Mouse (Mus musculus): ENCODE data around the gene Sec11a. TPM values are rescaled to one million over a fixed set of nuclear protein-coding genes. Genes with fewer than 3 reads are reported as not detected.
A peak's percentile ranks its signal among the peaks of the same experiment; 100 is the strongest.

Gene Sec11a
- polyA plus RNA-seq (2012; rRNA removed) = 61.4 and 64.4 TPM in 2 replicates

DNA sequence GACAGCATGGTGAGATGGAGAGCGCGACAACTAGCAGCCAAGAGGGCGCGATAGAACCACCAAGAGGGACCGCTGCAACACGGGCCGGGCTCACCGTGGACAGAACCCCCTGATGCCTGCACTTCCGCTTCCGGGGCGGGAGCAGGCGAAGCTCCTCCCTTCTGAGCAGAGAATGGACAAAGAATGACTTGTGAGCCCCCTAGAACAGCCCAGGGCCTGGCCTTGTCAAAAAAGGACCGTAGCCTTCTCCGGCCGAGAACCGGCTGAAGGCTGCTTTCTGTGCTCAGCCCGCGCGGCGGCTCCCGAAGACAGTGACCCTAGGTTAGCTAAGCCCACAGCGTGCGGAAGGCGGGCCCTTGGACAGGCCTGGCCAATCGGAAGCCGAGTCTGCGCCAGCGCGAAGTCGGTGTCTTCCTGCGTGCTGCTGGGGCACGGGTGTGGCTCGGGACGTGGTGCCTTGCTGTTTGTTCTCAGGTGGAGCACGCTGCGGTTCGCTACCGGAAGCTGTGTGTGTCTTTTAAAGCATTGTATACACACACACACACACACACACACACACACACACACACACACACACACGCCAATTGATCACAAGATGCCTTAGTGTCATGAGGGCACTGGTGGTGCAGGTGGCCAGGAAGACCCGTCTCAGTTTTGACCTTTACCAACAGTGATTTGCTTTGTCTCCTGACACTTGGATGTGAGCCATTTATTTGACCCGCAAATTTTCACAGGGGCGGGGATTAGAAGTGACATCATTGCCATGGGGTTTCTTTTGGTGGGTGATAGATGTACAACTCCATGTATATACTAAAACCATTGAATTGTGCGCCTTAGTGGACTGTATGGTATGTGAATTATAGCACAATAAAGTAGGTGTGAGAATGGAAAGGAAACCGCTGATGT, at the start of gene Sec11a:
Gene Sec11a (minus strand): TSS at position 336 of the 906 bp plus-strand sequence.
- peak; percentile 78; the same call in 1 of the 2 replicates for TF ChIP-seq POLR2A (IDR thresholded peaks at IDR 0.05; ENCODE audit: extremely low read depth, insufficient read depth, low read length)
- no peak for TF ChIP-seq CTCF (IDR thresholded peaks at IDR 0.05; ENCODE audit: extremely low read depth, insufficient read depth, low read length)
- H3K4me1 ChIP-seq (ENCODE audit: control insufficient read depth, insufficient read depth, low read length) = peaks cover 2% of the 10 kb centered on the region; the same call in 1 of the 2 replicates
- peak within 1 kb of the TSS; percentile 72 for H3K4me3 ChIP-seq (ENCODE audit: insufficient read depth, low read length)
- peak within 1 kb of the TSS; percentile 83 for H3K27ac ChIP-seq (ENCODE audit: insufficient read depth, low read length)

GRCm38 (mm10) chr7:80995266-80996146, 47.9 kb upstream of the Sec11a start:
- TF ChIP-seq CTCF (IDR thresholded peaks at IDR 0.05; ENCODE audit: extremely low read depth, insufficient read depth, low read length) (no peak), POLR2A (IDR thresholded peaks at IDR 0.05; ENCODE audit: extremely low read depth, insufficient read depth, low read length) (no peak)
- Histone ChIP-seq H3K4me3 (ENCODE audit: insufficient read depth, low read length) (no peak overlapping the region), H3K4me1 (ENCODE audit: control insufficient read depth, insufficient read depth, low read length) (peaks cover 4% of the 10 kb centered on the region; the same call in 1 of the 2 replicates), H3K27ac (ENCODE audit: insufficient read depth, low read length) (no peak overlapping the region)

- Histone ChIP-seq H3K4me1 (ENCODE audit: control insufficient read depth, insufficient read depth, low read length) (peaks cover 4% of the 10 kb centered on the region; the same call in 1 of the 2 replicates), H3K27ac (ENCODE audit: insufficient read depth, low read length) (no peak overlapping the region), H3K4me3 (ENCODE audit: insufficient read depth, low read length) (peak overlapping the region; percentile 95)
- TF ChIP-seq POLR2A (IDR thresholded peaks at IDR 0.05; ENCODE audit: extremely low read depth, insufficient read depth, low read length) (no peak), CTCF (IDR thresholded peaks at IDR 0.05; ENCODE audit: extremely low read depth, insufficient read depth, low read length) (no peak)
Observed at GRCm38 (mm10) chr7:80994663-80995005, 47.1 kb upstream of the Sec11a start.

DNA sequence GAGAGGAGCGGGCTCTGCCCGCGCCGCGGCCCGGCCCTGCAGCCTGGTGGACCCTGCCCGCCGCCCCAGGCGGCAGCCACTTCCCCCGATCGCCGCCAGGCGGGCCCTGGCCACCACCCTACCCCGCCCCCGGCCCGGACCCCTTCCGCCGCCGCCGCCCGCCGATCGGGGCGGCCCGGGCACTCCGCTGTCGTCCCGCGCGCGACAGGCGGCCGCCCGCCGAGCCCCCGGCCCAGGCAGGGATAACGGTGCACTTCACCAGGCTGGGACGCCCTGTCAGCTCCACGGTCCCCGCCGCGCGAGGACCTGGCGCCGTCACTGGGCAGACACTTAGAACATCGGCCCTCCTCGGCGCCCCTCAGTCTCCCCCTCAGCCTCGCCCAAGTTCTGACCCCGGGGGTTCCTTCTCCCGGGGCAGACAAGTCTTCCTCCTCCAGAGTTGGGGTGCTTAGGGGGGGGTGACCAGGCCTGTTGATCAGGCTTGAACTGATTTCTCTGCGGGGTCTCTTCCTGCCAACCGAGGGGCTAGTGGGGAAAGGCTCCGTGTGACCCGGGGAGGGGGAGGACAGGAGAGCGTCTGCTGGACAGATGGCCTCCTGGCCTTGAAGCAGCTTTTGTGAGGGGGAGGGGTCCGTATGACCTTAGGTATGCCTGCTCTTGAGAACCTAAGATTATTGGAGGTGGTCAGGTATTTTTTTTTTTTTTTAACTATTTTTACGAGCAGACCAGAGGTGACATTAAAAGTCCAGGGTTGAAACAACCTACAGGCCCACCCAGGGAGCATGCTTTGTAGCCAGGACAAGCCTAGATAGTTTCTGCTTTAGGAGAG, 46.5 kb upstream of the Sec11a start:
- Histone ChIP-seq H3K27ac (ENCODE audit: insufficient read depth, low read length) (peak overlapping the region; percentile 87), H3K4me3 (ENCODE audit: insufficient read depth, low read length) (peak overlapping the region; percentile 95), H3K4me1 (ENCODE audit: control insufficient read depth, insufficient read depth, low read length) (peaks cover 4% of the 10 kb centered on the region; the same call in 1 of the 2 replicates)
- no peak for TF ChIP-seq CTCF (IDR thresholded peaks at IDR 0.05; ENCODE audit: extremely low read depth, insufficient read depth, low read length)
- TF ChIP-seq POLR2A (IDR thresholded peaks at IDR 0.05; ENCODE audit: extremely low read depth, insufficient read depth, low read length) = no peak

DNA sequence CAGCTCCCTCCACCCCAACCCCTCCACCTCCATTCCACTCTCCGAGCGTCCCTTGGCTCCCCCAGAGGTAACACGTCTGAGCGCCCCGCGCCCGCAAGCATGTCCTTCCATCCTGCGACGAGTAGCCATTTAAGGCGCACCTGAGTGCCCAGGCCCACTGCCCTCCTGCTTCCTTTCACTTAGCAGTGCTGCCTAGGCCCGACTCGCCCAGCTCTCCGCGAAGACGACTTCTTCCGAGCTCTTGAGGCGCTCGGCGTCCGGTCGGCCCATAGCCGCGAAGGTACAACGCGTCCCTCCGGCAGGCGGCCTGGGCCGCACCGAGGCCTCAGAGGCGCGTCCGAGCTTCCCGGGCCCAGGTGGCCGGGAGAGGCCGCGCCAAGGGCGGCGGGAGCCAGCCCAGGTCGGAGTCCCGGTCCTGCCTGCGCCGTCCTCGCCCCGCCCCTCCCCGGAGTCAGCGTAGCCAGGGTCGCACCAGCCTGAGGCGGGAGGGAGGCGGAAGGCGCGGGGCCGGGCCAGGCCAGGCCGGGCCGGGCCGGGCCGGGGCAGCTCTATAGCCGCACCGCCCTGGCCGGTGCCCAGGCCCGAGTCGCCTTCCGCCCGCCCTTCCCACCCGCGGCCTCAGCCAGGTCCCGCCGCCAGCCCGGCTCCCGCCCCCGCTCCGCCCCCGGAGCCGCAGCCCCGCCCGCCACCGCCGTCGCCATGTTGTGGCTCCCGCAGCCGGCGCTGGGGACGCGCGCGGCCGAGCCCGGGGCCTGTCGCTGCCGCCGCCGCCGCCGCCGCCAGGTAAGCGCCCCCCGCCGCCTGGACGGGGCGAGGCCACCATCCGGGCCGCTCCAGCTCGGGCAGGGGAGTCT, 45.6 kb upstream of the Sec11a start, which contains the start of gene Zfp592:
Gene Zfp592 (plus strand): TSS at position 702 of the 854 bp plus-strand sequence.
- peak within 1 kb of the TSS; percentile 95 for H3K4me3 ChIP-seq (ENCODE audit: insufficient read depth, low read length)
- TF ChIP-seq POLR2A (IDR thresholded peaks at IDR 0.05; ENCODE audit: extremely low read depth, insufficient read depth, low read length) = no peak
- H3K27ac ChIP-seq (ENCODE audit: insufficient read depth, low read length) = peak within 1 kb of the TSS; percentile 99
- H3K4me1 ChIP-seq (ENCODE audit: control insufficient read depth, insufficient read depth, low read length) = peaks cover 4% of the 10 kb centered on the region; the same call in 1 of the 2 replicates

DNA sequence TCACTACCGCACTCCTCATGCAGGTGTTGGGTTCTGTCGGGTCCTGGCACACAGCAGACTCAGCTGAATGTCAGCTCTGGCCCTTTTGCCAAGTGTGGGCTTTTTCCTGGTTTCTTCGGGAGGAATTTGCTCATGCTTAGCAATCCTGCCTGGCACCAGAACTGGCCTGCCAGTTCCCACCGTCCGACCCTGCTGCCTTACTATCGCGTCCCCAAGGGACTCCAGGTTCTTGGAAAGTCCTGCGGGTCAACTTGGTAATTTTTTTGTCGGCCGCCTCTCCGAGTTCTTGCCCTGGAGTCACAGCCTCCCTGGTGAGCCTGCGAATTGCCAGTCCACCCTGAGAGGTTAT, 45.0 kb upstream of the Sec11a start:
- H3K4me3 ChIP-seq (ENCODE audit: insufficient read depth, low read length) = peak overlapping the region; percentile 95
- no peak for TF ChIP-seq POLR2A (IDR thresholded peaks at IDR 0.05; ENCODE audit: extremely low read depth, insufficient read depth, low read length)
- TF ChIP-seq CTCF (IDR thresholded peaks at IDR 0.05; ENCODE audit: extremely low read depth, insufficient read depth, low read length) = no peak
- H3K27ac ChIP-seq (ENCODE audit: insufficient read depth, low read length) = no peak overlapping the region
- H3K4me1 ChIP-seq (ENCODE audit: control insufficient read depth, insufficient read depth, low read length) = peaks cover 4% of the 10 kb centered on the region; the same call in 1 of the 2 replicates

DNA sequence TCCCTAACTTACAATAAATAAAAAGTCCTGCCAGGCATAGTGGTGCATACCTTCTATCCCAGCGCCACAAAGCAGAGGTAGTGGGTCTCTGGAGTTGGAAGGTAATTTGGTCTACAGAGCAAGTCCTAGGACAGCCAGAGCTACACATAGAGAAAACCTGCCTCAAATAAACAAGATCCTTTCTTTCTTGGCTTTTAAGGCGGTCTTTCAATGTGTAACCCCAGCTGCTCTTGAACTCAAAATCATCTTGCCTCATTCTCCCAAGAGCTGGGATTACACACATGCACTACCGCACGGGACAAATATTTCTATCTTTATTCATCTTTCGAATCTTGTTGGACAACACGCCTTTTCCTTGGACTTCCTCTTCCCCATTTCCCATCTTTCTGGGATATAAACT, 44.5 kb upstream of the Sec11a start:
- Histone ChIP-seq H3K27ac (ENCODE audit: insufficient read depth, low read length) (no peak overlapping the region), H3K4me3 (ENCODE audit: insufficient read depth, low read length) (peak overlapping the region; percentile 95; the same call in 1 of the 2 replicates), H3K4me1 (ENCODE audit: control insufficient read depth, insufficient read depth, low read length) (peaks cover 1% of the 10 kb centered on the region; the same call in 1 of the 2 replicates)
- TF ChIP-seq POLR2A (IDR thresholded peaks at IDR 0.05; ENCODE audit: extremely low read depth, insufficient read depth, low read length) (no peak), CTCF (IDR thresholded peaks at IDR 0.05; ENCODE audit: extremely low read depth, insufficient read depth, low read length) (no peak)

DNA sequence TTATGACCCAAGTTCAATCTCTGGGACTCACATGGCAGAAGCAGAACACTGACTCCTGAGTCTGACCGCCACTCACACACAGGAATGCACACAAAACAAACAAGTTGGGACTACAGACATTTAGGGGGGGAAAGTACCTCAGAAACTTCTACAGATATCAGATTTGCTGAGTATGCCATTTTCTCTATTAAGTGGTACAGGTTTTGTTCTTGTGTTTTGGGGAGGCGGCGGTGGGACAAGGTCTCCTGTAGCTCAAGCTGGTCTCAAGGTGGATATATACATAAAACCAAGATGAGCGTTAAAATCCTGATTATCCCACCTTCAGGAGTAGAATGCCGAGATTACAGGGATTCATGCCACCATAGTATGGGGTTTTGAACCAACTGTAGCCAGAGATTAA, 44.0 kb upstream of the Sec11a start:
- Histone ChIP-seq H3K4me1 (ENCODE audit: control insufficient read depth, insufficient read depth, low read length) (peaks cover 1% of the 10 kb centered on the region; the same call in 1 of the 2 replicates), H3K27ac (ENCODE audit: insufficient read depth, low read length) (no peak overlapping the region), H3K4me3 (ENCODE audit: insufficient read depth, low read length) (no peak overlapping the region)
- TF ChIP-seq CTCF (IDR thresholded peaks at IDR 0.05; ENCODE audit: extremely low read depth, insufficient read depth, low read length) (no peak), POLR2A (IDR thresholded peaks at IDR 0.05; ENCODE audit: extremely low read depth, insufficient read depth, low read length) (no peak)
